Mouse (Mus musculus) myocyte (in vitro differentiated cells): ENCODE results near the gene Hoxa2.

Experiments
- CEBPB ChIP-seq: IDR thresholded peaks from 2 replicates; pipeline ENCODE4 v1.6.1; 2011; ENCODE audit warnings: mild to moderate bottlenecking, moderate library complexity; ENCODE audit not compliant: poor library complexity, insufficient read depth, severe bottlenecking
- E2F4 ChIP-seq: IDR thresholded peaks from one replicate; pipeline ENCODE4 v1.6.1; 2011; ENCODE audit warnings: mild to moderate bottlenecking, control low read depth, moderate library complexity; ENCODE audit not compliant: insufficient read depth
- MAX ChIP-seq: IDR thresholded peaks from one replicate; pipeline ENCODE4 v1.6.1; 2011; ENCODE audit warnings: low read depth, mild to moderate bottlenecking, control low read depth
- MYOD1 ChIP-seq, 3 experiments: IDR thresholded peaks; one replicate each; pipeline ENCODE4 v1.6.1; 2011; ENCODE audit warnings: control low read depth in 2 of 3, low read depth in 2 of 3, mild to moderate bottlenecking in 2 of 3, moderate library complexity in 1 of 3; ENCODE audit not compliant: insufficient read length in 2 of 3, control insufficient read depth in 1 of 3
- MYOG ChIP-seq, 3 experiments: IDR thresholded peaks; one replicate each; pipeline ENCODE4 v1.6.1; 2011; ENCODE audit warnings: control low read depth in 2 of 3, low read depth in 2 of 3, mild to moderate bottlenecking in 2 of 3; ENCODE audit not compliant: insufficient read length in 2 of 3, control insufficient read depth in 1 of 3, insufficient read depth in 1 of 3
- POLR2A ChIP-seq: IDR thresholded peaks from one replicate; pipeline ENCODE4 v1.6.1; 2011; ENCODE audit warnings: low read depth, mild to moderate bottlenecking, control low read depth, moderate library complexity; ENCODE audit not compliant: insufficient read length
- POLR2AphosphoS2 ChIP-seq: IDR thresholded peaks from one replicate; pipeline ENCODE4 v1.6.1; 2011; ENCODE audit warnings: low read depth, control low read depth; ENCODE audit not compliant: insufficient read length
- REST ChIP-seq: IDR thresholded peaks from one replicate; pipeline ENCODE4 v1.6.1; 2011; ENCODE audit warnings: mild to moderate bottlenecking, control low read depth, moderate library complexity; ENCODE audit not compliant: insufficient read depth, insufficient read length
- SRF ChIP-seq: IDR thresholded peaks from one replicate; pipeline ENCODE4 v1.6.1; 2011; ENCODE audit warnings: low read depth; ENCODE audit not compliant: control insufficient read depth, insufficient read length
- TCF12 ChIP-seq: IDR thresholded peaks from one replicate; pipeline ENCODE4 v1.6.1; 2011; ENCODE audit warnings: mild to moderate bottlenecking, control low read depth; ENCODE audit not compliant: poor library complexity, insufficient read depth, severe bottlenecking
- TCF3 ChIP-seq: IDR thresholded peaks from one replicate; pipeline ENCODE4 v1.6.1; 2011; ENCODE audit warnings: low read depth, control low read depth; ENCODE audit not compliant: insufficient read length
- USF1 ChIP-seq: IDR thresholded peaks from one replicate; pipeline ENCODE4 v1.6.1; 2011; ENCODE audit warnings: low read depth, mild to moderate bottlenecking, control low read depth, moderate library complexity

- TF ChIP-seq POLR2A (no peak), USF1 (no peak), MYOG (IDR thresholded peaks at IDR 0.05; ENCODE audit: control insufficient read depth in 1 of 3, insufficient read depth in 1 of 3, insufficient read length in 2 of 3, low read depth in 2 of 3) (no peak), MAX (no peak), TCF3 (no peak), REST (no peak), E2F4 (no peak), TCF12 (no peak), MYOD1 (IDR thresholded peaks at IDR 0.05; ENCODE audit: control insufficient read depth in 1 of 3, insufficient read length in 2 of 3, low read depth in 2 of 3) (no peak), CEBPB (no peak), POLR2AphosphoS2 (no peak), SRF (no peak)
These were observed 1.8 kb downstream of the Hoxa2 start for GRCm38 (mm10) chr6:52162611-52163365.
